Comparison of ENCODE assay signal across 17 mouse cellular contexts in genomic region chr16:90917156-90917555, GRCm38 (mm10).
"Had no signal": no experiment of that assay in that cellular context is flagged by ENCODE, and none has a peak within 500 bp of the region (broad histone marks: within the 10 kb centered on the region; RNA-seq: fewer than 3 reads in every experiment).

No protein-coding gene starts in this region.

- H3K4me2 ChIP-seq: lung, embryonic 15.5 days; midbrain, embryonic 11.5 days; midbrain, embryonic 13.5 days; midbrain, embryonic 15.5 days; neural tube, embryonic 12.5 days; stomach, embryonic 15.5 days had no signal

- H3K36me3 ChIP-seq: lung, embryonic 15.5 days; midbrain, embryonic 15.5 days; neural tube, embryonic 12.5 days; stomach, embryonic 15.5 days had no signal

- H3K4me3 ChIP-seq: lung, embryonic 15.5 days; megakaryocyte, embryonic 14.5 days; midbrain, embryonic 13.5 days; midbrain, embryonic 15.5 days; neural tube, embryonic 12.5 days; stomach, embryonic 15.5 days had no signal

- DNase-seq: lung, adult 2 months; lung, postnatal 14 days; lung, postnatal 36 days; right cerebral cortex, postnatal 14 days; thymus, adult 2 months; thymus, postnatal 25 days; thymus, postnatal 4 days had no signal

- H3K4me1 ChIP-seq: stomach, embryonic 15.5 days had no signal

- H3K27ac ChIP-seq: lung, embryonic 15.5 days; macrophage; midbrain, embryonic 13.5 days; midbrain, embryonic 15.5 days; neural tube, embryonic 12.5 days; stomach, embryonic 15.5 days; stomach, postnatal 0 days had no signal

- H3K9ac ChIP-seq: lung, embryonic 15.5 days; midbrain, embryonic 13.5 days; midbrain, embryonic 15.5 days; neural tube, embryonic 12.5 days; stomach, embryonic 15.5 days had no signal

- H3K27me3 ChIP-seq: midbrain, embryonic 13.5 days; midbrain, embryonic 15.5 days; neural tube, embryonic 12.5 days; stomach, embryonic 15.5 days had no signal

- H3K9me3 ChIP-seq: lung, embryonic 15.5 days; midbrain, embryonic 13.5 days; midbrain, embryonic 15.5 days; neural tube, embryonic 12.5 days; stomach, embryonic 15.5 days had no signal

- ATAC-seq: lung, postnatal 0 days; midbrain, embryonic 13.5 days; midbrain, embryonic 15.5 days had no signal
